Mouse (Mus musculus) NIH3T3 (cell line): ENCODE measurements at regions not wholly inside any gene's neighbourhood (a gene's known extent, or its start where the extent isn't known, plus 50 kb on each side); places are given as distances from the start of the nearest gene placed in this dataset.

Experiments
- DNase-seq: peaks from one replicate; pipeline ENCODE4 v3.0.0-alpha.2; 2012; ENCODE audit warnings: low read depth

GRCm38 (mm10) chr7:119244785-119245184 lies 60.4 kb upstream of the Gpr139 start:
- peak; percentile 1 for DNase-seq

GRCm38 (mm10) chr7:119236343-119236742 lies 51.9 kb upstream of the Gpr139 start:
- DNase-seq, result no peak
